Mouse (Mus musculus): ENCODE measurements around the gene 4930578C19Rik.

- TF ChIP-seq CTCF (conservative IDR thresholded peaks at IDR 0.05; ENCODE audit: insufficient read depth, insufficient read length, low read depth, low read length) (peak; percentile 33; the same call in 1 of the 2 replicates), POLR2A (IDR thresholded peaks at IDR 0.05; ENCODE audit: low read depth, low read length) (no peak)
Measured at GRCm38 (mm10) chrX:18442066-18442465, 19.1 kb downstream of the 4930578C19Rik start.
